Mouse (Mus musculus) forebrain, embryonic 16.5 days (tissue): ENCODE measurements around the gene Apbb2. TPM values are rescaled to one million over a fixed set of nuclear protein-coding genes. Genes with fewer than 3 reads are reported as not detected.

ENCODE experiments used
- ATAC-seq: fragments of 200-750 bp; cut with Nextera tagmentation; 2 replicates; pipeline ENCODE4 v1.8.0; 2017; ENCODE audit warnings: mild to moderate bottlenecking, moderate library complexity
- H3K27ac ChIP-seq: fragments of 300-500 bp; sonication (generic); 2 replicates; pipeline ENCODE4 v1.5.1; 2014; ENCODE audit warnings: low read length, control low read depth
- H3K27me3 ChIP-seq: fragments of 300-500 bp; sonication (generic); replicated peaks from 2 replicates; pipeline ENCODE4 v1.6.1; 2014; ENCODE audit warnings: low read length; ENCODE audit not compliant: control insufficient read depth, insufficient read depth
- H3K36me3 ChIP-seq: fragments of 300-500 bp; sonication (generic); 2 replicates; pipeline ENCODE4 v1.6.1; 2014; ENCODE audit not compliant: control insufficient read depth, insufficient read depth
- H3K4me1 ChIP-seq: fragments of 300-500 bp; sonication (generic); replicated peaks from 2 replicates; pipeline ENCODE4 v1.6.1; 2014; ENCODE audit warnings: low read length; ENCODE audit not compliant: control insufficient read depth, insufficient read depth
- H3K4me2 ChIP-seq: fragments of 300-500 bp; sonication (generic); 2 replicates; pipeline ENCODE4 v1.6.1; 2014; ENCODE audit warnings: mild to moderate bottlenecking, low read length, control low read depth
- H3K4me3 ChIP-seq: fragments of 300-500 bp; sonication (generic); replicated peaks from 2 replicates; pipeline ENCODE4 v1.5.1; 2014; ENCODE audit warnings: mild to moderate bottlenecking, low read length, control low read depth
- H3K9ac ChIP-seq: fragments of 300-500 bp; sonication (generic); replicated peaks from 2 replicates; pipeline ENCODE4 v1.6.1; 2014; ENCODE audit warnings: low read depth, low read length, control low read depth
- H3K9me3 ChIP-seq: fragments of 300-500 bp; sonication (generic); 2 replicates; pipeline ENCODE4 v1.6.1; 2016; ENCODE audit warnings: low read length; ENCODE audit not compliant: control insufficient read depth
- WGBS: fragments of 180-500 bp; shearing (Covaris S2); extraction: QIAGEN DNeasy Blood & Tissue Kit; methylation state at CpG from one replicate; pipeline ENCODE4 v1.1.7; 2014; 5-methylcytosine and 5-hydroxymethylcytosine counted together
- polyA plus RNA-seq: library from polyadenylated mRNA; unstranded; fragments of >200 nt; fragmentation: Nextera tagmentation; extraction: Ambion mirVana; gene quantifications from 2 replicates; pipeline ENCODE4 v1.2.1, GENCODE M21; 2015

Apbb2 gene
- polyA plus RNA-seq, 1 experiment from 2014 or later: 99.1 TPM

GRCm38 (mm10) chr5:66509151-66509550, 109.4 kb downstream of the Apbb2 start:
- Histone ChIP-seq H3K4me3 (no peak overlapping the region), H3K27ac (no peak overlapping the region), H3K4me1 (no peaks in the 10 kb centered on the region), H3K36me3 (no peaks in the 10 kb centered on the region), H3K4me2 (no peak overlapping the region), H3K27me3 (no peaks in the 10 kb centered on the region), H3K9ac (no peak overlapping the region), H3K9me3 (no peaks in the 10 kb centered on the region)
- 88% methylated on average over 5 of the region's 5 CpGs for WGBS
- no peak for ATAC-seq

- no peak for ATAC-seq
These were observed 113.0 kb downstream of the Apbb2 start for GRCm38 (mm10) chr5:66505578-66505977.

GRCm38 (mm10) chr5:66505071-66505470, 113.5 kb downstream of the Apbb2 start:
- Histone ChIP-seq H3K9ac (no peak overlapping the region), H3K4me3 (no peak overlapping the region), H3K4me2 (no peak overlapping the region), H3K27ac (no peak overlapping the region), H3K9me3 (no peaks in the 10 kb centered on the region), H3K36me3 (no peaks in the 10 kb centered on the region), H3K4me1 (no peaks in the 10 kb centered on the region), H3K27me3 (no peaks in the 10 kb centered on the region)
- 60% methylated on average over 1 of the region's 1 CpGs for whole genome bisulfite sequencing
- no peak for ATAC-seq

More at GRCm38 (mm10) chr5:66505578-66505977, 113.0 kb downstream of the Apbb2 start:
- Histone ChIP-seq H3K9ac (no peak overlapping the region), H3K27me3 (no peaks in the 10 kb centered on the region), H3K36me3 (no peaks in the 10 kb centered on the region), H3K9me3 (no peaks in the 10 kb centered on the region), H3K27ac (no peak overlapping the region), H3K4me2 (no peak overlapping the region), H3K4me1 (no peaks in the 10 kb centered on the region), H3K4me3 (no peak overlapping the region)
- 84% methylated on average over 3 of the region's 3 CpGs for WGBS

- H3K27me3 ChIP-seq: no peaks in the 10 kb centered on the region
- no peak for ATAC-seq
- no peak overlapping the region for H3K9ac ChIP-seq
- no peaks in the 10 kb centered on the region for H3K9me3 ChIP-seq
- no peak overlapping the region for H3K4me2 ChIP-seq
- 77% methylated on average over 6 of the region's 6 CpGs for WGBS
- H3K4me1 ChIP-seq: no peaks in the 10 kb centered on the region
- no peak overlapping the region for H3K27ac ChIP-seq
- H3K36me3 ChIP-seq: no peaks in the 10 kb centered on the region
- H3K4me3 ChIP-seq: no peak overlapping the region
These were observed 114.2 kb downstream of the Apbb2 start for GRCm38 (mm10) chr5:66504434-66504747.

- ATAC-seq: no peak
- Histone ChIP-seq H3K4me2 (no peak overlapping the region), H3K4me1 (no peaks in the 10 kb centered on the region), H3K9me3 (no peaks in the 10 kb centered on the region), H3K4me3 (no peak overlapping the region), H3K9ac (no peak overlapping the region), H3K36me3 (no peaks in the 10 kb centered on the region), H3K27me3 (no peaks in the 10 kb centered on the region), H3K27ac (no peak overlapping the region)
- WGBS: 71% methylated on average over 17 of the region's 17 CpGs
These were observed 114.8 kb downstream of the Apbb2 start for GRCm38 (mm10) chr5:66503557-66504433.

- Histone ChIP-seq H3K4me3 (no peak overlapping the region), H3K27me3 (no peaks in the 10 kb centered on the region), H3K36me3 (no peaks in the 10 kb centered on the region), H3K27ac (no peak overlapping the region), H3K4me1 (no peaks in the 10 kb centered on the region; the same call in 1 of the 2 replicates), H3K9me3 (no peaks in the 10 kb centered on the region), H3K4me2 (no peak overlapping the region), H3K9ac (no peak overlapping the region)
- no peak for ATAC-seq
- 82% methylated on average over 1 of the region's 1 CpGs for WGBS
These were observed 115.6 kb downstream of the Apbb2 start for GRCm38 (mm10) chr5:66503033-66503432.

DNA sequence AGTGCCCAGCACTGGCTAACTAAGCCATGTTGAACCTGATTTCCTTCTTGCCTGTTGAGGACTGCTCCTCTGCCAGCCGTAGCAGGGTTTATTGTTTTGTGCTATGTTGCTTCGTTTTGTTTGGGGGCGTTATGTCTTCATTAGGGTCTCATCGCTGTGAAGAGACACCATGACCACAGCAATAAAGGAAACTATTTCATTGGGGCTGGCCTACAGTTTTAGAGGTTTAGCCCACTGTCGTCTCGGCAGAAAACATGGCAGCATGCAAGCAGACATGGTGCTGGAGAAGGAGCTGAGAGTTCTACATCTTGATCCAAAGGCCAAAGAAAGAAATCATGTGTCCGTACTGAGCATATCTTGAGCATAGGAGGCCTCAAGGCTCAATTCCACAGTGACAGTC, 119.0 kb downstream of the Apbb2 start:
- Histone ChIP-seq H3K4me2 (no peak overlapping the region), H3K9me3 (no peaks in the 10 kb centered on the region), H3K9ac (no peak overlapping the region), H3K27me3 (no peaks in the 10 kb centered on the region), H3K27ac (no peak overlapping the region), H3K4me3 (no peak overlapping the region), H3K36me3 (no peaks in the 10 kb centered on the region), H3K4me1 (no peaks in the 10 kb centered on the region; the same call in 1 of the 2 replicates)
- ATAC-seq: no peak
- 95% methylated on average over 7 of the region's 7 CpGs for WGBS

DNA sequence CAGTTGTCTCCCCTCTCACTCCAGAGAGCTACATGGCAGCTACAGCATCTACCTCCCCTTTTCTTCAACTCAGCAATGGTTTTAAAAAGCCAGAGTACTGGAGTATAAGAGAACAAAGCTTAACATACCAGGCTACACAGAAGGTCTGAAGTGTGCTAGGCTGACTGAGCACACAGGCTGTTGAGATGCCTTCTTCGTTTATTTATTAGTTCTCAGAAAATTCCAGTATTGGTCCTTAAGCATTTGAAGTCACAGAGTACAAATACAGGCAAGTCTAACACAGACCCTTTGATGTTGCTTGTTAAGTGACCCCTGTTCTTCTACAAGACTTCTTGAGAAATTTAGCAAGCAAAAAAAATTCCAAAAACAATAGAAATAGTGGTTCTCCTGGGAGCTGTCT, 120.4 kb downstream of the Apbb2 start:
- no peak overlapping the region for H3K27ac ChIP-seq

GRCm38 (mm10) chr5:66497479-66498087, 121.0 kb downstream of the Apbb2 start:
- Histone ChIP-seq H3K4me3 (no peak overlapping the region), H3K27me3 (no peaks in the 10 kb centered on the region), H3K27ac (no peak overlapping the region), H3K36me3 (no peaks in the 10 kb centered on the region), H3K4me1 (peaks cover 6% of the 10 kb centered on the region; the same call in 1 of the 2 replicates), H3K4me2 (no peak overlapping the region), H3K9ac (no peak overlapping the region), H3K9me3 (no peaks in the 10 kb centered on the region)
- ATAC-seq: no peak
- 60% methylated on average over 14 of the region's 14 CpGs for WGBS

More for the DNA sequence above, 120.4 kb downstream of the Apbb2 start:
- Histone ChIP-seq H3K9ac (no peak overlapping the region), H3K4me2 (no peak overlapping the region), H3K36me3 (no peaks in the 10 kb centered on the region), H3K4me1 (peaks cover under 1% of the 10 kb centered on the region; the same call in 1 of the 2 replicates), H3K4me3 (no peak overlapping the region), H3K9me3 (no peaks in the 10 kb centered on the region), H3K27me3 (no peaks in the 10 kb centered on the region)
- WGBS: 78% methylated on average over 1 of the region's 1 CpGs
- no peak for ATAC-seq
